Mouse (Mus musculus) limb, embryonic 12.5 days (tissue): ENCODE results near the gene Cemip. TPM values are rescaled to one million over a fixed set of nuclear protein-coding genes. Genes with fewer than 3 reads are reported as not detected.
A peak's percentile ranks its signal among the peaks of the same experiment; 100 is the strongest.
"Not testable (repeated sequence)": the region's sequence is repeated elsewhere in the genome, so short reads cannot be mapped to it uniquely, and the experiment has no call there.

Experiments used
- ATAC-seq: fragments of 200-750 bp; cut with Nextera tagmentation; 2 replicates; pipeline ENCODE4 v1.8.0; 2017; ENCODE audit warnings: low read depth, moderate TSS enrichment; ENCODE audit not compliant: insufficient number of reproducible peaks, insufficient read depth, low FRiP score, low TSS enrichment
- H3K27ac ChIP-seq: fragments of 300-500 bp; sonication (generic); 2 replicates; pipeline ENCODE4 v1.5.1; 2016; ENCODE audit warnings: mild to moderate bottlenecking, moderate library complexity
- H3K27me3 ChIP-seq: fragments of 300-500 bp; sonication (generic); 2 replicates; pipeline ENCODE4 v1.6.1; 2016; ENCODE audit warnings: mild to moderate bottlenecking, moderate library complexity
- H3K36me3 ChIP-seq: fragments of 300-500 bp; sonication (generic); 2 replicates; pipeline ENCODE4 v1.6.1; 2016; ENCODE audit warnings: mild to moderate bottlenecking, moderate library complexity
- H3K4me1 ChIP-seq: fragments of 300-500 bp; sonication (generic); replicated peaks from 2 replicates; pipeline ENCODE4 v1.6.1; 2016
- H3K4me2 ChIP-seq: fragments of 300-500 bp; sonication (generic); 2 replicates; pipeline ENCODE4 v1.6.1; 2016; ENCODE audit warnings: mild to moderate bottlenecking, moderate library complexity
- H3K4me3 ChIP-seq: fragments of 300-500 bp; sonication (generic); replicated peaks from 2 replicates; pipeline ENCODE4 v1.5.1; 2016; ENCODE audit warnings: mild to moderate bottlenecking
- H3K9ac ChIP-seq: fragments of 300-500 bp; sonication (generic); replicated peaks from 2 replicates; pipeline ENCODE4 v1.6.1; 2016; ENCODE audit warnings: mild to moderate bottlenecking, moderate library complexity
- H3K9me3 ChIP-seq: fragments of 300-500 bp; sonication (generic); 2 replicates; pipeline ENCODE4 v1.6.1; 2016; ENCODE audit warnings: mild to moderate bottlenecking, moderate library complexity
- WGBS: fragments of 180-500 bp; shearing (Covaris S2); methylation state at CpG from one replicate; pipeline ENCODE4 v1.1.7; 2016; 5-methylcytosine and 5-hydroxymethylcytosine counted together
- polyA plus RNA-seq: library from polyadenylated mRNA; unstranded; fragments of >200 nt; fragmentation: Nextera tagmentation; extraction: Ambion mirVana; gene quantifications from 2 replicates; pipeline ENCODE4 v1.2.1, GENCODE M21; 2016

Gene Cemip
- 0.05 and 0.17 TPM in 2 replicates for polyA plus RNA-seq

DNA sequence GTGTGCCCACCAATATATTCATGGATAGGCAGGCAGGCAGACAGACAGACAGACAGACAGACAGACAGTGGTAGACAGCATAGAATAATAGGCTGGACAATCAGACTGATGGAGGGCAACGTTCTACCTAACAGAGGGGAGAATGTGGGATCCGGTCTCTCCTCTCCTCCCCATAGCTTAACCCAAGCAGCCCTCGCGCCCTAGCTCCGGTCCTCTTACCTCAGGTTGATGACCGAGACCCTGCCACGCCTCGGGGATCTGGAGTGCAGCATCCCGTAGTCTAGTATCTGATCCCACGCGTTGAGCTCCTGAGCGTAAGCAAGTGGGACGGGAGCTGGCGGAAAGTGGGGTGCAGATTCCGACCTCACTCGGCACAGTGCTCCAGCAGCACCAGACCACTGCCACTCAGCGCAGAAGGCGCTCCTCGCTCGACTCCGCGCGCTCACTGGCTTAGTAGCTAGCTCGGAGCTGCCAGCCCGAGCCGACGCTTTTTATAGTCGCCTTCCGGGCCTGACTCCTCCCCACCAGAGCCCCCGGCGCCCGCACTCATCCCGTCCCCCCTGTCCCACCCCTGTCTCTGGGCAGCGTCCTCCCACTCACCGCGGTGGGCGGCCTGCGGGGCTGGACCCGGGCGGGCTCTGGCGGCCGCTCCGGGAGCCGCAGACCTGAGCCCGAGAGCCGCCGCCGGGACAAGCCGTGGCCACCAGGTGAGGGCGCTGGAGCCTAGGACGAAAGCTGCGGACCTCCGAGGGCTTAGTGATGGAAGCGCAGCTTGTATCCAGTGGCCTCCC lies at the start of gene Cemip:
Cemip (minus strand) TSS at position 464 of the 791 bp plus-strand sequence.
- WGBS = 1% methylated on average over 54 of the region's 54 CpGs
- H3K27me3 ChIP-seq = peaks cover 53% of the 10 kb centered on the region
- no peaks in the 10 kb centered on the region for H3K36me3 ChIP-seq
- H3K9ac ChIP-seq = no peak within 1 kb of the TSS
- no peak within 1 kb of the TSS for H3K27ac ChIP-seq
- H3K9me3 ChIP-seq = no peaks in the 10 kb centered on the region
- peak within 1 kb of the TSS; percentile 49 for H3K4me3 ChIP-seq
- ATAC-seq = peak; percentile 79
- peak within 1 kb of the TSS; percentile 88 for H3K4me2 ChIP-seq
- peaks cover 14% of the 10 kb centered on the region for H3K4me1 ChIP-seq

DNA sequence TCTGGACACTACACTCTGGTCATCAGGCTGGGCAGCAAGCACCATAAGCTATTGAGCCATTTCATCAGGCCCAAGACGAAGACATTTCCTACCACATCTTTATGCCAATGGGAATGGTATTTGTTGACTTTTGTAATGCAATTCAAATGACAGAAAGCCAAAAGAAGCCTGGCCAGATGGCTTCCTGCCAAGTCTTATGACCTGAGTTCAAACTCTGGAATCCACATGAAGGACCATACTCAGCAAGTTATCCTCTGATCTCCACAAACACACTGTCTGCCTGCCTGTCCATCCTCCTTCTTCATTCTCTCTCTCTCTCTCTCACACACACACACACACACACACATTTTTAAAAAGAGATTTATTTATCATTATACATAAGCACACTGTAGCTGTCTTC lies 46.4 kb upstream of the Cemip start:
- peaks cover 31% of the 10 kb centered on the region for H3K4me1 ChIP-seq
- H3K36me3 ChIP-seq = no peaks in the 10 kb centered on the region
- ATAC-seq = no peak
- no peak overlapping the region for H3K4me2 ChIP-seq
- H3K9ac ChIP-seq = no peak overlapping the region
- 86% methylated on average over 1 of the region's 1 CpGs for WGBS
- H3K27ac ChIP-seq = no peak overlapping the region
- H3K27me3 ChIP-seq = no peaks in the 10 kb centered on the region
- H3K4me3 ChIP-seq = no peak overlapping the region
- no peaks in the 10 kb centered on the region for H3K9me3 ChIP-seq

DNA sequence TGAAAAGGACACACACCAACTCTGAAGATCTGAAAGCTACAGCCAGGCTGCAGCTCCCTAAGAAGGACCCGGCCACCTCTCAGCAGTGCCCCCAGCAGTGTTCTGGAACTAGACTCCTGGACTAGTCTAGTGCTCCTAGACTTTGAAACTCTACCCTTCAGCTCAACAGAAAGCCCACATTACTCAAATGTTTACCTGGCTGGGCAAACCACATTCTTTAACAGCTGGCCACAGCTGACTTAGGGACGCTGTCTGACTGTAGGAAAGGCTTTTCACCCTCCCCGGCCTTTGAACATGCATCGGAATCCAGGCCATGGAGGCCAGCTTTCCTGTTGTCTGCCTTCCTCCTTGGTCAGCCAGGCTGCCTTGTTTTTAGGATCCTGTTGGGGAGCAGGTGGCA lies 45.4 kb upstream of the Cemip start:
- Histone ChIP-seq H3K27me3 (no peaks in the 10 kb centered on the region), H3K4me1 (peaks cover 31% of the 10 kb centered on the region), H3K36me3 (no peaks in the 10 kb centered on the region), H3K27ac (no peak overlapping the region), H3K9me3 (no peaks in the 10 kb centered on the region), H3K4me2 (no peak overlapping the region), H3K4me3 (no peak overlapping the region), H3K9ac (no peak overlapping the region)
- 78% methylated on average over 4 of the region's 4 CpGs for WGBS
- no peak for ATAC-seq

DNA sequence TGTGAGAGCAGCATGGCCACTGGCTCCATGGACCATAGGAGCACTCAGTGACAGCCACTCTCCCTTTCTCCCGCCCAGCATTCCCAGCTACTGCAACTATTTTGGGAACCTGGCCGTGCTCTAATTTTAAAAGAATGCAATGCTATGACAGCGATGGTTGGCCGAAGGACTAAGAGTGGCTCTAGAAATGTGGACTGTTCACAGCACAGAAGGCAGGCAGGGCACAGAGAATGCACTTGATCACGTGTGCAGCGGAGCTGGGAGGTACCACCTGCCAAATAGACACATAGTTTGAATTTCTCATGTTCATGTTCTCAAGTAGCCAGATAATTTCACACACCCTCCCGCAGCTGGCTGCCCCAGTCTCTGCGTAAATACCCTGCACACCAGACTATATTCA lies 42.4 kb upstream of the Cemip start:
- 67% methylated on average over 8 of the region's 8 CpGs for WGBS
- no peak overlapping the region for H3K4me3 ChIP-seq
- no peaks in the 10 kb centered on the region for H3K9me3 ChIP-seq
- no peaks in the 10 kb centered on the region for H3K27me3 ChIP-seq
- H3K27ac ChIP-seq = peak overlapping the region; percentile 41; the same call in 1 of the 2 replicates
- ATAC-seq = peak; percentile 55; the same call in 1 of the 2 replicates
- no peak overlapping the region for H3K9ac ChIP-seq
- H3K4me2 ChIP-seq = no peak overlapping the region
- peaks cover 44% of the 10 kb centered on the region for H3K4me1 ChIP-seq
- no peaks in the 10 kb centered on the region for H3K36me3 ChIP-seq

DNA sequence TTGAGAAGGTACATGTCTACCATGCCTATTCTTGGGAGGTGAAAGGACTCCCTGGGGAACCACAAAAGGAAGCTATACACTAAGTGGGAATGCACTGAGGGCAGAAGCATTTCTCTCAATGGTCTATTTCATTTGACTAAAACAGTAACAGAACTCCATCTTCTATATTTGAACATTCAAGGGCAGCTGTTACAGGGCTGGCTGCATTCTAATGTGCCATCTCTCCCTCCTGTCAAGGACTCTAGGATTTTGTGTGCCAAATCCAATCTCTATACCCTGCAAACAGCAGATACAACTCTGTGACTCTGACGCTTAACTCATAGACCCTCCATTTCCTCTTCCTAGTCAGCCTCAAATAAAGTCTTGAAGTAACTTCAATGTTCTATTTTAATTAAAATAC lies 39.4 kb upstream of the Cemip start:
- Histone ChIP-seq H3K27me3 (no peaks in the 10 kb centered on the region), H3K4me1 (peaks cover 45% of the 10 kb centered on the region), H3K36me3 (no peaks in the 10 kb centered on the region), H3K9ac (no peak overlapping the region), H3K27ac (no peak overlapping the region), H3K4me3 (no peak overlapping the region), H3K4me2 (no peak overlapping the region), H3K9me3 (no peaks in the 10 kb centered on the region)
- ATAC-seq = no peak
- whole genome bisulfite sequencing = 83% methylated on average over 1 of the region's 1 CpGs

DNA sequence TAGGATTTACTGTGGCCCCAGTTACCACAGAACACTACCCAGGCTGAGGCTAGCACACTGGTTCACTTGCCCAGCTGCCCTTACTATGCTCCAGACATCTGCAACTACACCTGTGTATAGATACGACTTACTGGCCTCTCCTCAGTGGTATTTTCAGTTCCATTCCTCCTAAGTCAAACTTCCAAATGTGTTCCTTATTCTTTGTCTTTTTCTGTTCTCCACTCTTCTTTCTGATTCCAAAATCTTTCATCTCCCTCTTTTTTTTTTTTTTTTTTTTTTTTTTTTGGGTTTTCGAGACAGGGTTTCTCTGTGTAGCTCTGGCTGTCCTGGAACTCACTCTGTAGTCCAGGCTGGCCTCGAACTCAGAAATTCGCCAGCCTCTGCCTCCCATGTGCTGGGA lies 37.3 kb upstream of the Cemip start:
- H3K4me3 ChIP-seq, H3K4me2 ChIP-seq, ATAC-seq, H3K9ac ChIP-seq, H3K27ac ChIP-seq, H3K36me3 ChIP-seq, H3K9me3 ChIP-seq, H3K27me3 ChIP-seq: not testable (repeated sequence)
- H3K4me1 ChIP-seq = peaks cover 49% of the 10 kb centered on the region
- WGBS = 89% methylated on average over 4 of the region's 4 CpGs

DNA sequence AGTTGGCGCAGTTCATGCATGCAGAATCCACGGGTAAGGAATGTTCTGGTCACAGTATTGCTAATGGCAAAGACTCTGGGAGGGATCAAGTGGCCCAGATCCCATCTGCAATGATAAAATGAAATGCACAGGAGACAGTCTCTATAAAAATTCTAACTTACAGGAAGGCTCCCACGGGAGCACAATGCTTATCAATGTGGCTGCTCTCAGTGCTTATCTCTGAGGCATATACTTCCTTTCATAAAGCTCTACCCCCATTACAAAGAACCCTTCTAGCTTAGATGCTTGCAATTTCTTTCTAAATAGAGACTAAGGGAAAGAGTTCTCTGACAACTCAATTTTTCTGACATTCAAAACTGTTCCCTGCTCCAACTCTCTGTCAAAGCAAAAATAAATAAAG lies 35.5 kb upstream of the Cemip start:
- Histone ChIP-seq H3K4me2 (no peak overlapping the region), H3K27ac (no peak overlapping the region), H3K9me3 (no peaks in the 10 kb centered on the region), H3K27me3 (no peaks in the 10 kb centered on the region), H3K4me3 (no peak overlapping the region), H3K4me1 (peaks cover 51% of the 10 kb centered on the region), H3K9ac (no peak overlapping the region), H3K36me3 (no peaks in the 10 kb centered on the region)
- WGBS = 92% methylated on average over 3 of the region's 3 CpGs
- no peak for ATAC-seq

DNA sequence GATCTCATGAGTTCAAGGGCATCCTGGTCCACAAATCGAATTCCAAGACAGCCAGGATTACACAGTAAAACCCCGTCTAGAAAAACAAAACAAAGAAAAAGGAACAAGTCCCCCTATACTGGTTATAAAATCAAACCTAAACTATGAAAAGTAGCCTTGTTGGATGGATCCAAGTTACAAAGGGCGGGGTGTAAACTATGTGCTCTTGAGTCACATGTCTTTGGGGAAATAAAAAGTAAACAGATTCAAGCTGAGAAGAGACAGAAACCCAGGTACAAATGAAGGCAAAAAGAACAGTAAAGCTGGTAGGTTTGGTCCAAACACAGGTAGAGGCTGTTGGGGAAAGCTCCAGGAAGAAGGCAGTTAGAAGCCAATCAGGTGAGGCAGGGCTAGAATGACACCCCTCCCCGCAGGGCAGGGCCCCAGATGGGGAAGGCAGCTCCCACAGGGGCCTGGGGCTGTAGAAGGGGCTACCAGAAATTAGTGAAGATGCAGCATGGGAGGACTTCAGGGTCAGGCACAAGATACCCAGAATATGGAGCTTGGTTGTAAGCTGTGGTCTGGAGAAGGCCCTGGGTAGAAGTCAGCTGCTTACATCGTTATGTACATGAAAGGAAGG lies 33.9 kb upstream of the Cemip start:
- WGBS = 58% methylated on average over 5 of the region's 5 CpGs
- no peaks in the 10 kb centered on the region; the same call in 1 of the 2 replicates for H3K36me3 ChIP-seq
- H3K9me3 ChIP-seq = no peaks in the 10 kb centered on the region
- ATAC-seq = no peak
- no peak overlapping the region for H3K4me2 ChIP-seq
- H3K27ac ChIP-seq = no peak overlapping the region
- H3K9ac ChIP-seq = no peak overlapping the region
- H3K4me3 ChIP-seq = no peak overlapping the region
- no peaks in the 10 kb centered on the region for H3K27me3 ChIP-seq
- H3K4me1 ChIP-seq = peaks cover 40% of the 10 kb centered on the region

DNA sequence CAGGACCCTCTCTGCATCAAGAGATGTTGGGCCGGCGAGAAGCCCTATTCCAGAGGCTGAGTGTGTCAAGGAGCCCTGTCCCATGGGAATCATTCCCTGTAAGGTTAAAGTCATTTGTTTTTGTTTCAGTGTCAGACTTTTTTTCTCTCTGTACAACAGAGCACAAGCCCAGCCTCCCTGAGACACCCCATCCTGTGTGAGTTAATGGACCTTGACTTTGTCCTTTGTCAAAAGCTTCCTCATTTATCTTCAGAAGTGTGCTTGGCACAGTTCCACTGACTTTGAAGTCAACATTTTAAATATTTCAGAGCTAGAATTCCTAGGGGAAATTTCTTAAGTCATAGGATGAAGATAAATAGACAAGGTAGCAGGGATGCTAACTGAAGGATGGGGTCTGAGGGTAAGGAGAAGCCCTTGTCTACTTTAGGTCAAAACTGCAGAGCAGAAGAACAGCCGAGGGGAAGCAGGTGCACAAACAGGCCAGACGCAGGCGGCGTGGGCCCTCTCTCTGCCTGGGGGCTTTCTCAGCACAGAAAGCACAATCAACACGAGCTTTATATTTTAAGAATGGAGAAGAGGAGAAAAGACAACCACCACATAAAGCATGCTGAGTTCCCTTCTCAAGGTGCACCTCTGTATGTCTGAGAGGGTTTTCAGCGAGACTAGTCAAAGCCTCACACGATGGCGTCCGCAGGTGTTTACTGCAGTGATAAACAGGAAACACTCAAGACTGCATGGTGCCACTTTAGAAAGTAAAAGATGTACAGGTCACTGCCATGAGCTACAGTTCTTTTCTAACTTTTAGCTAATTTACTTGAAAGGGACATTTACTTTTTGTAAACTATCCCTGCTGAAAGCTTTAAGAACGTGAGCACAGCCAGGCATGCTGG lies 33.2 kb upstream of the Cemip start:
- Histone ChIP-seq H3K9me3 (no peaks in the 10 kb centered on the region), H3K4me3 (no peak overlapping the region), H3K4me1 (peaks cover 35% of the 10 kb centered on the region), H3K27ac (no peak overlapping the region), H3K4me2 (no peak overlapping the region), H3K36me3 (no peaks in the 10 kb centered on the region; the same call in 1 of the 2 replicates), H3K27me3 (no peaks in the 10 kb centered on the region), H3K9ac (no peak overlapping the region)
- WGBS = 71% methylated on average over 12 of the region's 12 CpGs
- ATAC-seq = no peak

DNA sequence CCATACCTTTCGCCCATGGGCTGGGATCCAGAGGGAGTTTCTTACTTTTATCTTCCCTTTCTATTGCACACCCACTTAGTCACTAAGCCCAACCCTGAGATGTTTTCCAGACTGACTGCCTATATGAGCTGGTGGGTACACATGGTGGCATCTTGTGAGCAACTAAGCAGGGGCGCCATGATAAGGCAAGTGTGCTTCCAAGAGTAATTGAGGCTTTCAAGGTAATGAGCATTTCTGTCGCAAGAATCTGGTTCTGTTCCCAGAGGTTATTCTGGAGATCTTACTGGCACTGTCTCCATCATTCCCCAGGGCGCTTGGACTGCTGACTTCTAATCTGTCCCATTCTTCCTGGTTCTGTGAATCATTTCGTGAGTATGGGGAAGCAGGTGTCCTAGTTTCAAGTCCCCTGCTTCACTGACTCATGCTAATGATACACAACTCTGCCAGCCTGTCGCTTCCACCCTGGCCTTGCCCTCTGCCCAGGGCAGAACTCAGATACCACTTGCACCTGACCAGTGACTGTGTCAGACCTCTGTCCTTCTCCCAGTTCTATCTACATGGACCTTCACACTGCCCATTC lies 31.3 kb upstream of the Cemip start:
- 89% methylated on average over 6 of the region's 6 CpGs for WGBS
- Histone ChIP-seq H3K4me1 (peaks cover 32% of the 10 kb centered on the region), H3K9ac (no peak overlapping the region), H3K4me2 (no peak overlapping the region), H3K4me3 (no peak overlapping the region), H3K27me3 (no peaks in the 10 kb centered on the region), H3K9me3 (no peaks in the 10 kb centered on the region), H3K36me3 (peaks cover 16% of the 10 kb centered on the region), H3K27ac (no peak overlapping the region)
- ATAC-seq = no peak
